26 mouse cellular contexts compared by ENCODE assay signal in genomic region chr12:84691347-84691746, GRCm38 (mm10). TPM values are rescaled to one million over a fixed set of nuclear protein-coding genes. Genes with fewer than 3 reads are reported as not detected.
"Had no signal": no experiment of that assay in that cellular context is flagged by ENCODE, and none has a peak within 500 bp of the region (broad histone marks: within the 10 kb centered on the region; RNA-seq: fewer than 3 reads in every experiment).

No protein-coding gene starts in this region.

- H3K4me2 ChIP-seq: limb, embryonic 12.5 days; limb, embryonic 15.5 days; liver, embryonic 11.5 days; liver, embryonic 15.5 days; midbrain, embryonic 12.5 days; midbrain, embryonic 15.5 days had no signal

- H3K36me3 ChIP-seq: limb, embryonic 12.5 days; limb, embryonic 15.5 days; liver, embryonic 15.5 days; midbrain, embryonic 12.5 days; midbrain, embryonic 15.5 days had no signal

- H3K9me3 ChIP-seq: limb, embryonic 12.5 days; limb, embryonic 15.5 days; liver, embryonic 15.5 days; midbrain, embryonic 12.5 days; midbrain, embryonic 15.5 days had no signal

- H3K4me1 ChIP-seq: limb, embryonic 12.5 days; limb, embryonic 15.5 days; liver, embryonic 15.5 days; midbrain, embryonic 12.5 days; midbrain, embryonic 15.5 days had no signal

- H3K27me3 ChIP-seq: midbrain, embryonic 15.5 days had no signal

- H3K9ac ChIP-seq: limb, embryonic 12.5 days; limb, embryonic 15.5 days; liver, embryonic 15.5 days; midbrain, embryonic 12.5 days; midbrain, embryonic 15.5 days had no signal

- H3K4me3 ChIP-seq: limb, embryonic 12.5 days; limb, embryonic 15.5 days; liver, embryonic 15.5 days; midbrain, embryonic 12.5 days; midbrain, embryonic 15.5 days had no signal

- DNase-seq: kidney, adult 18-20 months; kidney, adult 9 months; kidney, postnatal 14 days; kidney, postnatal 4 days; left cerebral cortex, postnatal 4 days; lung, adult 2 months; lung, postnatal 14 days; lung, postnatal 4 days had no signal

- H3K27ac ChIP-seq: limb, embryonic 12.5 days; limb, embryonic 15.5 days; liver, embryonic 15.5 days; midbrain, embryonic 12.5 days; midbrain, embryonic 15.5 days had no signal

RNA-seq across cellular contexts. Expression of gene Syndig1l, which starts 7.3 kb away (rescaled TPM):
- total RNA-seq: megakaryocyte, adult 5-6 weeks had no signal
- polyA plus RNA-seq: inflammation-experienced regulatory T-cells, adult 6 months; limb, embryonic 12.5 days; limb, embryonic 15.5 days; lung, adult 2 months; lung, embryonic 16.5 days; small intestine, adult 2 months had no signal

RNA-seq across cellular contexts. Expression of gene Vrtn, which starts 50.5 kb away (rescaled TPM):
- total RNA-seq: layer of hippocampus, adult 18-20 months; layer of hippocampus, postnatal 14 days; left cerebral cortex, postnatal 14 days; left cerebral cortex, postnatal 4 days; megakaryocyte, adult 5-6 weeks had no signal
- polyA plus RNA-seq: inflammation-experienced regulatory T-cells, adult 6 months; intestine, embryonic 16.5 days; kidney, embryonic 16.5 days; limb, embryonic 12.5 days; limb, embryonic 15.5 days; liver, embryonic 11.5 days; liver, embryonic 15.5 days; lung, adult 2 months; lung, embryonic 16.5 days; midbrain, embryonic 12.5 days; neural tube, embryonic 11.5 days; neural tube, embryonic 14.5 days; small intestine, adult 2 months; stomach, embryonic 16.5 days had no signal
